Mouse (Mus musculus): ENCODE data around the gene Rasal1. TPM values are rescaled to one million over a fixed set of nuclear protein-coding genes. Genes with fewer than 3 reads are reported as not detected.

The Rasal1 gene
- polyA plus RNA-seq, 1 experiment from 2014 or later, result 0.07 TPM

Other genes with a start within 250 kb of the Rasal1 start
- not detected in 2 replicates for gene Lhx5, start 217.1 kb upstream of the Rasal1 start, polyA plus RNA-seq (2015; fragmentation: Nextera tagmentation; extraction: Ambion mirVana)
- 4.5 and 5.8 TPM in 2 replicates for gene Sdsl, start 176.0 kb upstream of the Rasal1 start, polyA plus RNA-seq (2015; fragmentation: Nextera tagmentation; extraction: Ambion mirVana)
- 1.6 and 2.3 TPM in 2 replicates for gene Sds, start 172.3 kb upstream of the Rasal1 start, polyA plus RNA-seq (2015; fragmentation: Nextera tagmentation; extraction: Ambion mirVana)
- gene Plbd2, start 145.2 kb upstream of the Rasal1 start, polyA plus RNA-seq (2015; fragmentation: Nextera tagmentation; extraction: Ambion mirVana), result 18.0 and 18.9 TPM in 2 replicates
- 7.4 and 8.2 TPM in 2 replicates for gene Slc8b1, start 137.6 kb upstream of the Rasal1 start, polyA plus RNA-seq (2015; fragmentation: Nextera tagmentation; extraction: Ambion mirVana)
- gene Tpcn1, start 60.1 kb upstream of the Rasal1 start, polyA plus RNA-seq (2015; fragmentation: Nextera tagmentation; extraction: Ambion mirVana), result 22.7 and 26.4 TPM in 2 replicates
- gene Iqcd, start 59.8 kb upstream of the Rasal1 start, polyA plus RNA-seq (2015; fragmentation: Nextera tagmentation; extraction: Ambion mirVana), result 0.90 and 1.2 TPM in 2 replicates
- 4.0 TPM in 2 replicates for gene Rita1, start 36.2 kb upstream of the Rasal1 start, polyA plus RNA-seq (2015; fragmentation: Nextera tagmentation; extraction: Ambion mirVana)
- gene Ddx54, start 36.1 kb upstream of the Rasal1 start, polyA plus RNA-seq (2015; fragmentation: Nextera tagmentation; extraction: Ambion mirVana), result 16.2 and 17.7 TPM in 2 replicates
- not detected in 2 replicates for gene Cfap73, start 14.6 kb upstream of the Rasal1 start, polyA plus RNA-seq (2015; fragmentation: Nextera tagmentation; extraction: Ambion mirVana)
- 0.06 TPM in 2 replicates for gene Dtx1, start 63.1 kb downstream of the Rasal1 start, polyA plus RNA-seq (2015; fragmentation: Nextera tagmentation; extraction: Ambion mirVana)
- 0.75 and 0.81 TPM in 2 replicates for gene Oas2, start 101.0 kb downstream of the Rasal1 start, polyA plus RNA-seq (2015; fragmentation: Nextera tagmentation; extraction: Ambion mirVana)
- 1.0 and 1.3 TPM in 2 replicates for gene Oas3, start 128.8 kb downstream of the Rasal1 start, polyA plus RNA-seq (2015; fragmentation: Nextera tagmentation; extraction: Ambion mirVana)
- gene Oas1e, start 146.7 kb downstream of the Rasal1 start, polyA plus RNA-seq (2015; fragmentation: Nextera tagmentation; extraction: Ambion mirVana), result not detected in 2 replicates
- 0.33 and 0.44 TPM in 2 replicates for gene Oas1c, start 163.7 kb downstream of the Rasal1 start, polyA plus RNA-seq (2015; fragmentation: Nextera tagmentation; extraction: Ambion mirVana)
- not detected in 2 replicates for gene Oas1f, start 198.6 kb downstream of the Rasal1 start, polyA plus RNA-seq (2015; fragmentation: Nextera tagmentation; extraction: Ambion mirVana)
- gene Oas1h, start 212.6 kb downstream of the Rasal1 start, polyA plus RNA-seq (2015; fragmentation: Nextera tagmentation; extraction: Ambion mirVana), result not detected in 2 replicates
- 0.81 and 1.1 TPM in 2 replicates for gene Oas1g, start 238.8 kb downstream of the Rasal1 start, polyA plus RNA-seq (2015; fragmentation: Nextera tagmentation; extraction: Ambion mirVana)

All from liver, embryonic 15.5 days (tissue).